Mouse (Mus musculus) 3134 (cell line): Measurements from ENCODE around the gene Siglecg.
A peak's percentile ranks its signal among the peaks of the same experiment; 100 is the strongest.
"Not testable (repeated sequence)": the region's sequence is repeated elsewhere in the genome, so short reads cannot be mapped to it uniquely, and the experiment has no call there.

ENCODE experiments used
- DNase-seq: peaks from one replicate; pipeline ENCODE4 v3.0.0-alpha.2; 2011; ENCODE audit warnings: low spot score; ENCODE audit not compliant: insufficient read length; ENCODE audit errors: extremely low read depth

Gene Siglecg

DNA sequence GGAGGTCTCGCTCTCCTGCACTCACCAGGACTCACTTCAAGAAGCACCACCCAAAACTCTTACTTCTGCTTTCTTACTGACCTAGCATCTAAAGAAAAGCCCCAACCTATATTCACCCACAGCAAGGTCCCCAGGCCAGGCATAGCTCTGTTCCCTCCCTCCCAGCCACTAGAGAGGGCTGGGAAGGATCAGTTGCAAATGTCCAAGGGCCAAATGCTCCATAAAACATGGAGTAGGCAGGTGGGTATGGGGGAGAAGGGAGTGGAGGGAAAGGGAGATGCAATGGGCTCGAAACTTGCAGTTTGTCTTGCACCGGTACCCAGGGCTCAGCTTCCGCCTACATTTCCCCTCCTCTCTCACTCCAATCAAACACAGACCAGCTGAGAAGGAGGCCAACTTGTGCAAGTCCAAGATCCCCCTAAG, at the start of gene Siglecg:
Gene Siglecg, plus strand, starts transcription at position 74 of the 423 bp plus-strand sequence.
- DNase-seq: no peak

DNA sequence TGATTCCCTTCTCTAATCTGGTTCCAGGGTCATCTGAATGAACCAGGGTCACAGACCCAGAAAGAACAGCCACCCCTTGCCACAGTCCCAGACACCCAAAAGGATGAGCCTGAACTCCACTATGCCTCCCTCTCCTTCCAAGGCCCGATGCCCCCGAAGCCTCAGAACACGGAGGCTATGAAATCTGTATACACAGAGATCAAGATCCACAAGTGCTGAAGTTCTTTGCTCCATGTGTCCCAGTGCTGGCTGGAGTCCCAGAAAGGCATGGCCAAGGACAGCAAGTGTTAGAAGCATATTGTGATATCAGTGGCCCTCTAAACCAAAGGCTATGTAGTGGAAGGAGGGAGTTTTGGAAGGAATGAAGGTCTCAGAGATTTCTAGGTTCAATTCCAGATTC, 49.4 kb upstream of the Siglecg start:
- no peak for DNase-seq

DNA sequence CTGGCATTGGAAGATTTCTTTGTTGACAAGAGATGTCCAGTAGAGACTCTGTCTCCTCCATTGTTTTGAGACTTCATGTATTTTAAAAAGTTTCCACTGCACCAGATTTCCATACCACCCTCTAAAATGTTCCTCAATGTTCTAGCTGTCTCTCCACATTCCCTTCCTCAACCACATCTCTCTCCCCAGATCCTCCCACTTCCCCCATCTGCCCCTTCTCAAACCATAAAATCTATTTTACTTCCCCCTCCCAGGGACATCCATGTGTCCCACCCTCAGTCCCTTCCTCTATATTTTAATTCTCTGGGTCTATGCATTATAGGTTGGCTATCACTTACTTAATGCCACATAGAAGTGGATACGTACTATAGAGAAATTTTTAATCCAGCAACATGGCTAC, 46.6 kb upstream of the Siglecg start:
- DNase-seq: no peak

DNA sequence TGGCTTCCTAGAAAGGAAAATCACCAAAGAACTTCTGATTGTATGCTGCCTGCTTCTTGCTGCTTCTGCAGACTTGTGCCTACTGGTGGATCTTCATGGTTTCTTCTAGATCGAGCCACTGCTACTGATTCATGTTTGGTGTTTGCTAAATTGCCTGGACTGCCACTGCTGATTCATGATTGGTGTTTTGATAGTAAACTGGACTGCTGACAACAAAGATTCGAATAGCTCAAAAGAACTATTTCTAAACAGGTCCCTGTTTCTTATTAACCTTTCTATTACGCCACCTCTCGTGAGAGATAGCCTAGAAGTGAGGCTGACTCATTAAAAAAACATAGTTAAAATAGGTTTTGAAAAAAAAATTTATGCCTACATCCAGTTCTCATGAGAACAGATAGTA, 46.0 kb upstream of the Siglecg start:
- DNase-seq: no peak

DNA sequence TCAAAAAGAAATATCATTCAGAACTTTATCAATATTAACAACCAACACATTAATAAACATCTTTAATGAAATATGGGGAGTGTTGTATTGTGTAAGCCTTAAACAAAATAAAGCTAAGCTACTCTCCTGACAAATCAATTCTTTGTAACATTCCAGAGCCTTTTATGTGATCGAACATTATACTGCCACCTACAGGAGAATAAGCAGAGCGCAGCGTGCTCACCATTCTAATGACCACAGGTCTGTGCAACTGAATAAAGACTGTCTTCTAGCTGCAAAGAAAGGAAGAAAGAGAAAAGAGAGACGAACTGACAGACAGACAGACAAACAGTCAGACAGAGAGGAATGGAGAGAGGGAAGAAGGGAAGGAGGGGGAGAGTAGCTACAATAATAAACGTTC, 29.8 kb upstream of the Siglecg start:
- DNase-seq: no peak

DNA sequence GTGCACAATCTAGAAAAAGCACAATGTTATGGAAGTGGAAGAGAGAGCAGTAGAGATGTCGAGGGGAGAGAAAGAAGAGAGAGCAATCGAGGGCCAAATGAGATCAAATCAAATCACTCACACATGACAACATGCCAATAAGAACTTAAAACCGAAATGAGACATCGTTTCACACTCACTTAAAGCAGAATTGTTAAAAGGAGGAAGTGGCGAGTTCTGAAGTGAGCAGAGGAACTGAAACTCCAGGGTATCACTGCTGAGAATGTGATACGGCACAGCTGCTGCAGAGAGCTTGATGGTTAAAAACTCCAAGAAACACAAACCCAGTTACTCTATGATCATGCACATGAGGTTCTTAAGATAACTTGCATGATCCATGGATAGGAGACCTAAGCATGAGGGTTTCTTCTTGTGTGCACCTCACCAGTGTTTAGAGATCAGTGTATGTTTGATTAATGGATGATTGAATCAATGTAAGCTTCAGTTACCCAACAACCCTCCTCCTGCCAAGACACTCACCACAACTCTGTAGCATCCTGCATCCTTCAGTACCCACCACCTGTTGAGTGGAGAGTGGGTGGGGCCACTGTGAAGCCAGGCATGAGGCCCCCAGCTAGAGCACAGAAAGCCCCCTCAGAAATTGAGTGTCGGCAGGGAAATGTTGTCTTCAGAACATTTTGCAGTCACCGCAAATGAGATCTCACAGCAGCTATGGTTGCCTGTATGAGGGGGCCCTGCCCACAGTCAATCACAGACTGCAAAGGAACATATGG, 15.5 kb upstream of the Siglecg start:
- no peak for DNase-seq

DNA sequence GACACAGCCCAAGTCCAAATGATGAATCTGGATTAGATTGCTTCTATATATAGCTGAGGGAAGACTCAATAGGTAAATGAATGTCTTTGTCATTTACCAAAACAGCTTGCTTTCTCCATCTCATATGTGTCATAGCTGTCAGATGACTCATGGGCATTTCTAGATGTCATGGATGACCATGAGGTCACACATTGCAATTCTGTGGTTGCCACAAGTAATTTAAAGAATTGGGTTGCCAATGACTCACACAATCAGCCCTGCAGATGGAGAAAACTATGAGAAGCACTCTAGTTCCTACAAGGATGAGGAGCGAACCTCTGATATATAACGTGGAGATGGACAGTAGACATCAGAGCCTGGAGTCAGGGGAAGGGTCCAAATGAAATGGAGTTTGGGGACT, 8.5 kb upstream of the Siglecg start:
- peak; percentile 61 for DNase-seq

DNA sequence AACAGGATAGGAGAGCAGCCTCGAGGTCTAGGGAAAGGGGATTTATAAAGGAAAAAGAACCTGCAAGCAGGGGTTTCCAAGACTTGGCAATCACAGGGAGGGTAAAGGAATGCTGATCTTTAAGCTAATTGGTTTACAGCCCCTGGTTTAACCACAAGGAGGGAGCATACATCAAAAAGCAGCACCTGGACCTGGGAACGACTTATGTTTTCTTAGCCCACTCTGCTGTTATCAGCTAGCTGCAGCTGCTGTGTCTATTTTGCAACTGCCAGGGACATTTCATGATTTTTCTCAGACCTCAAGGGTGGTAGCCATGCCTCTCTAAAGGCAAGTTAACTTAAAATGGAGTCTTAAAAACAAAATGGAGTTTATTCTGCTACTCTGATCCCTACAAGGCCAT, 5.3 kb upstream of the Siglecg start:
- no peak for DNase-seq

DNA sequence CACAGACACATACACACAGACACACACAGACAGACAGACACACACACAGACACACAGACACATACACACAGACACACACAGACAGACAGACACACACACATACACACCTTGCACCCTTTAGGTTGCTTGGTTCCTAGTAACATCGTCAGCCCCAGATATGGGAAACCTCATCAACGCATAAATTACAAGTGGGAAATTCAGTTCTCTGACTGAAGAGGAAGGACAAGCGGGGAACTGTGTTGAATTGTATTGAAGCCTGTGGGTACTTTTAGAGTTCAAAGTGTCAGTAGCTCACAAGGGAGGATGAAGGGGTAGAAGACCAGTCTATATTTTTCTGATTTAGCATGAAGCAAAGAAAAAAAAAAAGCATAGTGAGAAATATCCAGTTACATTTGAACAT, 431 bp upstream of the Siglecg start:
- DNase-seq: no peak

DNA sequence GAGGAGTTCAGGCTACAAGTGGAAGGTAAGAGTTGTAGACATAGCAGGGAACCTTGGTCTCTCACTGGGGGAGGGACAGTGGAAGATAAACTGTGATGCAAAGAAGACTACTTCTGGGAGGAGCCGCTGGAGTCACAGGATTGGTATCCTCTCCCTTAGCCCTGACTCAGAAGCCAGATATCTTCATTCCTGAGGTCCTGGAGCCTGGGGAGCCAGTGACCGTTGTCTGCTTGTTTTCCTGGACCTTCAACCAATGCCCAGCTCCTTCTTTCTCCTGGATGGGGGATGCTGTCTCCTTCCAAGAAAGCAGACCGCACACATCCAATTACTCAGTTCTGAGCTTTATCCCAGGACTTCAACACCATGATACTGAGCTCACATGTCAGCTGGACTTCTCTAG, 1.1 kb downstream of the Siglecg start:
- DNase-seq: peak; percentile 23

DNA sequence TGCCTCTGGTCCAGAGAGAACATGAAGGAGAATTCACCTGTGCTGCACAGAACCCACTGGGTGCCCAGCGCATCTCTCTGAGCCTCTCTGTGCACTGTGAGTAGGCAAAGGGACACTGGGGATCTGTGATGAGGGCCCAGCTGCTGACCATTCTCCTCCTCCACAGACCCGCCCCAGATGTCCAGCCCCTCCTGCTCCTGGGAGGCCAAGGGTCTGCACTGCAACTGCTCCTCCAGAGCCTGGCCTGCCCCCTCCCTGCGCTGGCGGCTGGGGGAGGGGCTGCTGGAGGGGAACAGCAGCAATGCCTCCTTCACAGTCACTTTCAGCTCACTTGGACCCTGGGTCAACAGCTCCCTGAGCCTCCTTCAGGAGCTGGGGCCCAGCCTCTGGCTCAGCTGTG, 3.7 kb downstream of the Siglecg start:
- DNase-seq: not testable (repeated sequence)

DNA sequence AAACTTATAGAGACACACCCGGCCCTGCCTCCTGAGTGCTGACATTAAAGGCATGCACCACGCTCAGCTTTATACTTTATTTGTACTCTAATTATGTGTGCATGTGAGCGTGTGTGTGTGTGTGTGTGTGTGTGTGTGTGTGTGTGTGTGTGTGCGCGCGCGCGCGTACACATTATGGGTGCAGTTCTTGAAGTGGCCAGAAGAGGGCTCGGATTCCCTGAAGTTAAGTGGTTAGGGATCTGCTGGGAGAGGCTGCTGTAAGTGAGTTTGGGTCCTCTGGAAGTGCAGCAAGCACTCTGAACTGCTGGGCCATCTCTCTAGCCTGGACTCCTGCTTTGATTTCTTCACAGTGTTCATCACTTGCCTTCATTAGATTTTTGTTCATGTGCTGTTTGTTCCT, 9.3 kb downstream of the Siglecg start:
- DNase-seq: no peak

DNA sequence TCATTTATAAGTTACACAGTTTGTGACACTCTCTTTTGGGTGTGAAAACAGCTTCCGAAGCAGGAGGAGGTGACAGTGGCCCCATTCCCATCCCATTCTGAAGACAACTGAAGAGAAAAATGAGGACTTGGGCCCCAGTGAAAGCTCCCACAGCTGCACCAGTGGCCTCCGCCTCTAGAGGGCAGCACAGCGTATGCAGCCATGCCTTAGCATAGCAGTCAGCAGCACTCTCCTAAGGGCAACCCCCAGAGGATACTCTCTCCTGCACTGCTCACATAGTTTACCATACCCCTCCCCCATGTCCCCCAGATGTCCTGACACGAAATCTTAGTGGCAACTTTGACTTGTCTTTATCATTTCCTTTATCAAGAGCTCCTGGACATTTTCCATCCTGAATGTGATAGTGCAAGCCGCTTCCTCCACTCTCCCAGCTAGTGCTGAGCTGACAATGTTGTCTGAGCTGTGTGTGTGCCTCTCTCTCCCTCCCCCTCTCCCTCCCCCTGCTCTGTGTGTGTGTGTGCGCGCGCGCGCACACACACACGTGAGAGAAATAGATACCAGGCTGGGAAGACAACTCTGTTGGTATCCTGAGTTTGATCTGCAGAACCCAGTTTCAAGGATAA, 15.1 kb downstream of the Siglecg start:
- DNase-seq: peak; percentile 31

DNA sequence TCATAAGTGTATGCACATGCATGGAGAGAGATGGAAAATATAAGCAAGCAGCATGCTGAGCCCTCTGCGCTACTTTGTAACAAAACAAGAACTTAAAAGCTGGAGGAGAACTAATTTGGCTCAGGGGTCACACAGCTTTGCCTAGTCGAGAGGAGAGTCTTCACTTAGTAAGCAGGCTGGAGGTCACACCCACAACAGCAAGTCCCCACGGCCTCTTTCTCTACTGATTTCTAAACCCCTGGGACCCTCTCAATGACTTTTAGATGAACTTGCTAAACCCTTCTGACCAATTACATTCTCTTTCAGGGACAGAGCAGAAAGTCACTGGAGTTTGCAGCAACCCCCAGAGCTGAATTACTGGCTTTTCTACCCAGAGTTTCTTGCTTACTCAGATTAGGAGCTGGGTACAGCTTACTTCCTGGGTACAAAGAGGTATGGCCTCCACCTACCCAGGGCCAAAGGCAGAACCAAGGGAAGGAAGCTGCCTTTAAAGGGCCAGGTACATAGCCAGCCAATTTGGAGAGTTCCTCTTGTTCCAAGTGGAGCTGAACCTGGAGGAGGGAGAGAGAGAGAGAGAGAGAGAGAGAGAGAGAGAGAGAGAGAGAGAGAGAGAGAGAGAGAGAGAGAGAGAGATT, 16.1 kb downstream of the Siglecg start:
- no peak for DNase-seq

DNA sequence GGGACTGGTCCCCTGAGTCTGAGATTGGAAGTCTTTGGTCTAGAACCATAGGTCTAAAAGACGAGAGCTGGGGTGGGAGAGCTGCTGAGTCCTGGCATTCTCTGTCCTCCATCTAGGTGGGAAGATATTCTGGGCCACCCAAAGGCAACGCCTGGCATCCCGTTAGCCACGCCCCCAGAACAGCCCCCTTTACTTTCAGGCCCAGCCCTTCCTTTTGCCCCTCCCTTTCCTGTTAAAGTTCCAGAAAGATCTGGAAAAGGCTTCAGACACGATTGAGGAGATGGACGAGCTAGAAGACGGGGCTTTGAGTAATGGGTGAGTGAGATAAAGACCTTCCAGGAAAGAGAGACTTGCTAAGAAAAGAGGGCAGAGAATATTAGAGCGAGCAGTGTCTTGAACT, 19.4 kb downstream of the Siglecg start, which contains the start of gene Lim2:
Gene Lim2, plus strand, starts transcription at position 265 of the 400 bp plus-strand sequence.
- DNase-seq: no peak

DNA sequence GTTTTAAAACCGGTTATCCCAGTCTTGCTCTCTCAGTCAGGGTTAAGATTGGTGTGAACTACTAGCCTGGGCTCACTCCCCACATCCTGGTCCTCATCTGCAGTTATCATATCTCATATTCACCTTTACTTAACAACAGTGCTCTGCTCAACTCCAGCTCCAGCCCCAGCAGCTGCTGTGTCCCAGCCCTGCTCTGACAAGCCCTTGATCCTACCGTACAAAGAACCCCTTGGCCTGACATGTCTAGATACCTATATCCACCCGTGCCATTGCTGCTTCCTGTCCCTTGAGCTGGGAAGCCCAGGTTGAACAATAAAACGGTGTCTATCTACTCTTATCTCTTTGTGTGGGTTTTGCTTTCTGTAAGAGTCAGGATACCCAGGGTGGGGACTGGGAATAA, 21.5 kb downstream of the Siglecg start:
- no peak for DNase-seq

DNA sequence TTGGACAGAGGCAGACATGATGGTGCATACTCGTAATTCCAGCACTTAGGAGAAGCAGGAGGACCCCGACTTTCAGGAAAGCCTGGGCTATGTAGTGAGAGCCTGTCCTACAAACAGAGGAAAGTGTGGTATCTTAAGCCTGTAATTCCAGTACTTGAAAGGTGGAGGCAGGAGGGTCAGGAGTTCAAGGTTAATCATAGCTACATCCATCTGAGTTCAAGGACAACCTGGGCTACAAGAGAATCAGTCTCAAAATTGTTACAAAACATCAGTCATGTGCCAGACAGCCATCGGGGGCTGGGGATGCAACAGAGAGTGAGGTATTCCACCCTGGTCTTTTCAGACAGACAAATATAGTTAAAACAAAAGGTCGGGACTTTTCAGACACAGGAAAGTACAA, 24.9 kb downstream of the Siglecg start:
- no peak for DNase-seq

DNA sequence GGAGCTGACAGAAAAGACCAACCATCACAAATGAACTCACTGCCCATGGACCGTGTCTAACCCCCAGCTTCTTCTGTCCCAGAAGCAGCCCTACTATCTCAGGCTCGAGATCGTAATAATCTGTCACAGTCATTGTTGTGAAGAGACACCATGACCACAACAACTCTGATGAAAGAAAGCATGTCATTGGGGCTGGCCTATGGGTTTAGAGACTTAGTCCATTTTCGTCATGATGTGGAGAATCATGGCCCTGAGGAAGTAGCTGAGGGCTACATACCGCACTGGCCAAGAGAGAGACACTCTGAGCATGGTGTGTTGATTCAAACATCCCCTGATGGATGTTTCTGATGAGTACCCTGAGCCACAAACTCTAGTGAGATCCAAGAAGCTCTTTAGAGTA, 26.7 kb downstream of the Siglecg start:
- no peak for DNase-seq

DNA sequence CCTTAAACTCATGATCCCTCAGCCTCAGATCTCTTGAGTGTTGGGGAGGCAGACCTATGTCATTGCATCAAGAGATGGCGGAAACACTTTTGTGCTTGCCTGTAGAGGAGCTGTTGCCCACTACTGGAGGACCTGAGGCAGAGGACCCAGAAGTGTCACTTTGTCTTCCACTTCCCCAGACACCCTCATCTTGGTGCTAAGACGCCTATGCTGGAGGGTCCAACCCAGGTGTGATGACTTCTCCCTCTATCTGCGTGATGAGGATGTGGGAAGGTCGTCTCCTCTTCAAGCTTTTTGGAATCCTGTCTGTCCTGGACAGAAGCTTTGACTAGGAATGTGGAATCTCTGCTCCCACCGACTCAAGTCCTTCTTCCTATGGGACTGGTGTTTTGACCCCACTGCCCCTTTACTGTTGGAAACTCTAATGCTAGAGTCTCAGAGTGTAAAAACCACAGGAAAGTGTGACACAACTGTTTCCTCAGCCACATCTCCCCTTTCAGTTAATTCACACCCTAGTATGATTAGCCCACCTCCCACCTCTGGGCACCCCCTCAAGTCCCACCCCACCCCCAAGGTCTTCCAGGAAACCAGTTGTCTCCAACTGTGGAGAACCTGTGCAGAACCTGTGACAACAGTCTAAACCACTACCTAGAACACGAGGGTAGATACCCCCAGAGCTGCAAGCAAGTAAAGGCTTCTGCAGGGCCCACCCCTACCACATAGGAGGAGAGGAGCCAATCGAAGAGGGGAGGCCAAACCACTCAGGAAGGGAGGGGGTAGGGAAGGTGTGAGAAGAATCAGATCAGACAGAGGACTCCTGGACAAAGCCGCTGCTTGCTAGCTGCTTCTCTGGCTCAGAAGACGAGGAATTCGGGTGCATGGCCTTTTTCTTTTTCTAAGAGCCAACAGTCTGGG, 28.6 kb downstream of the Siglecg start, which contains the start of gene Nkg7:
Gene Nkg7, plus strand, starts transcription at position 733 of the 915 bp plus-strand sequence.
- no peak for DNase-seq

DNA sequence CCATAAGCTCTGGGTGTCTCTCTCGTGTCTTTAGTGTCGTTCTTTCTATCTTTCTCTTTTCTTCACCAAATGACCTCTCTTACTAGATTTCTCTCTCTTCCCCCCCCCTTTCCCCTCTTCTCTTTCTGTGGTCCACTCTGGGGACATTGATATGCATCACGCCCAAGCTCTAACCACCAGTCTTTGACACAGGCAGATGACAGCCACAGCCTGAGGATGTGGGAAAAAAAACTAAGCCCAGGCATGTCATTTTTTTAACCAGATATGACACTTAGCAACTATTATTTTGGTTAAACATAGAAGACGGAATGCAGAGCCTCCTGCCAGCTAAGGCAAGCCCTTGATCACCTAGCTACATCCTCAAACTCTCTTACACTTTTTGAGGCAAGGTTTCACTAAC, 30.6 kb downstream of the Siglecg start:
- DNase-seq: no peak

DNA sequence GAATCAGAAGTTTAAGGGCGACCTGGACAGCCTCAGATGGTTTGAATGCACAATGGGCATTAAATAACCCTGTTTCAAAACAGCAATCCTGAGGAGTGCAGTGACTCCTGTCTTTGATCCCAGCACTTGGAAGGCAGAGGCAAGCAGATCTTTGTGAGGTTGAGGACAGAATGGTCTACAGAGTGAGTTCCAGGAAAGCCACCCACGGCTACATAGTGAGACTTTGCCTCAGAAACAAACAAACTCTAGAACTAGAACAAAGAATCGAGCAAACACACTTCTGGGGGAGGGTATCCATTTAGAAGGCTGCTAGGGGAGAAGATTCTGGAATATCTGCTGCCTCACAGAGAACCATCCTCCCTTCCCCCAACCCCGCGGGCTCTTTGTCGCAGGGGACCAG, 32.5 kb downstream of the Siglecg start, which contains the start of gene Cldnd2:
Gene Cldnd2, plus strand, starts transcription at position 301 of the 400 bp plus-strand sequence.
- DNase-seq: no peak
